Mouse (Mus musculus) intestine, postnatal 0 days (tissue): Measurements from ENCODE around the gene Lman2. TPM values are rescaled to one million over a fixed set of nuclear protein-coding genes. Genes with fewer than 3 reads are reported as not detected.

ENCODE experiments used
- ATAC-seq: fragments of 200-750 bp; cut with Nextera tagmentation; 2 replicates; pipeline ENCODE4 v1.8.0; 2017; ENCODE audit warnings: mild to moderate bottlenecking, moderate TSS enrichment, moderate library complexity
- H3K27ac ChIP-seq: fragments of 300-500 bp; sonication (generic); 2 replicates; pipeline ENCODE4 v1.5.1; 2014; ENCODE audit warnings: mild to moderate bottlenecking, low read depth, low read length, moderate library complexity
- H3K27me3 ChIP-seq: fragments of 300-500 bp; sonication (generic); replicated peaks from 2 replicates; pipeline ENCODE4 v1.6.1; 2014; ENCODE audit warnings: low read length, mixed read lengths; ENCODE audit not compliant: control insufficient read depth, insufficient read depth
- H3K36me3 ChIP-seq: fragments of 300-500 bp; sonication (generic); 2 replicates; pipeline ENCODE4 v1.6.1; 2014; ENCODE audit warnings: mild to moderate bottlenecking, moderate library complexity; ENCODE audit not compliant: control insufficient read depth, insufficient read depth
- H3K4me1 ChIP-seq: fragments of 300-500 bp; sonication (generic); replicated peaks from 2 replicates; pipeline ENCODE4 v1.6.1; 2014; ENCODE audit warnings: antibody characterized with exemption, low read length, mixed read lengths; ENCODE audit not compliant: control insufficient read depth, insufficient read depth
- H3K4me2 ChIP-seq: fragments of 300-500 bp; sonication (generic); replicated peaks from 2 replicates; pipeline ENCODE4 v1.6.1; 2014; ENCODE audit warnings: low read depth, mild to moderate bottlenecking, moderate library complexity
- H3K4me3 ChIP-seq: fragments of 300-500 bp; sonication (generic); 2 replicates; pipeline ENCODE4 v1.5.1; 2014; ENCODE audit warnings: low read depth, low read length
- H3K9ac ChIP-seq: fragments of 300-500 bp; sonication (generic); 2 replicates; pipeline ENCODE4 v1.6.1; 2014; ENCODE audit warnings: mild to moderate bottlenecking, low read depth, low read length
- H3K9me3 ChIP-seq: fragments of 300-500 bp; sonication (generic); 2 replicates; pipeline ENCODE4 v1.6.1; 2016; ENCODE audit warnings: mixed run types; ENCODE audit not compliant: control insufficient read depth
- CTCF ChIP-seq: sonication (generic); IDR thresholded peaks from 2 replicates; pipeline ENCODE4 v1.5.1; 2016; ENCODE audit warnings: low read depth, mild to moderate bottlenecking, control low read depth, antibody characterized with exemption, moderate library complexity
- WGBS: fragments of 180-500 bp; shearing (Covaris S2); extraction: QIAGEN DNeasy Blood & Tissue Kit; methylation state at CpG from one replicate; pipeline ENCODE4 v1.1.7; 2014; 5-methylcytosine and 5-hydroxymethylcytosine counted together
- polyA plus RNA-seq: library from polyadenylated mRNA; unstranded; fragments of >200 nt; fragmentation: Nextera tagmentation; extraction: Ambion mirVana; gene quantifications from 2 replicates; pipeline ENCODE4 v1.2.1, GENCODE M21; 2015

The Lman2 gene
- polyA plus RNA-seq, 1 experiment from 2014 or later = 85.3 TPM

DNA sequence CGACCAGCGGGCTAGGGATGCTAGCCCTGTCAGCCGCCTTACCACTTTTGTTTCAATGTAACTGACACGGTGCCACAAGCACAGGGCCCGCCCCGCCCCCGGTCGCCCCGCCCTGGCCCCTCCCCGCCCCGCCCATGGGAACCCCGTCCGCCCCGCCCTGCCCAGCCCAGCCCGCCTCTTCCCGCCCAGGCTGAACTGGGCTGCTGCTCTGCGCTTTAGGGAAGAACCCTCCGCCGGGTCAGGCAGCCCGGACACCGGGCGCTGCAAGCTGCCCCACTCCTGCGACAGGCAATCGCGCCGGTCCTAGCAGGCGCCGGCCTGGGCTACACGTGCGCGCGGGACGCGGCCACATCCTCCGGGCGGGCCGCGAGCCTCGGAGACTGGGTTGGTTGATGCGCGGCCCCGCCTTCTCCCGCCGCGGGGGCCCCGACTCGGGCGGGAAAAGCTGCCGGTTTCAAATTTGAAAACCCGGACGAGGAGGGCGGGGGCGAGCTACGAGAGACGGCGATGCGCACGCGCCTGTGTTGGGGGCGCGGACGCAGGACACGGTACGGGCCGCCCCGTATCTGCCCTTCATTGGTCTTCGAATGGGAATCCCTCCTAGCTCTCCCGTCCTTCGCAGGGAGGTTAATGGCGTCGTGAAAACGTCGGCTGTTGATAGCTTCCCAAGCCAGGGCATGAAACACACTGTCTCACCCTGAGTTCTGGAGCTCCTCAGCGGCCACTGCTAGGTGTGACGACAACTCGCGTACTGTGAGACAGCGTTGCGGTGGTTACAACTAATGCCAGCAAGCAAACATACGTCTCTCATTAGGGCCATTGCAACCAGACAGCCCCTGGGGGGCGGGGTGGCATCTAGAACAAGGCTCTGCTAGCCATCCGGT, 32.7 kb downstream of the Lman2 start, which contains the start of gene Mxd3:
Mxd3 (minus strand) TSS at position 141 of the 884 bp plus-strand sequence.
- H3K9me3 ChIP-seq = no peaks in the 10 kb centered on the region
- no peaks in the 10 kb centered on the region for H3K27me3 ChIP-seq
- H3K4me1 ChIP-seq = peaks cover 8% of the 10 kb centered on the region
- no peak for TF ChIP-seq CTCF
- ATAC-seq = peak; percentile 79
- H3K27ac ChIP-seq = no peak within 1 kb of the TSS; the same call in 1 of the 2 replicates
- peak within 1 kb of the TSS; percentile 93 for H3K4me2 ChIP-seq
- peak within 1 kb of the TSS; percentile 48 for H3K9ac ChIP-seq
- peaks cover 14% of the 10 kb centered on the region for H3K36me3 ChIP-seq
- peak within 1 kb of the TSS; percentile 68 for H3K4me3 ChIP-seq
- WGBS = under 1% methylated on average over 74 of the region's 82 CpGs

DNA sequence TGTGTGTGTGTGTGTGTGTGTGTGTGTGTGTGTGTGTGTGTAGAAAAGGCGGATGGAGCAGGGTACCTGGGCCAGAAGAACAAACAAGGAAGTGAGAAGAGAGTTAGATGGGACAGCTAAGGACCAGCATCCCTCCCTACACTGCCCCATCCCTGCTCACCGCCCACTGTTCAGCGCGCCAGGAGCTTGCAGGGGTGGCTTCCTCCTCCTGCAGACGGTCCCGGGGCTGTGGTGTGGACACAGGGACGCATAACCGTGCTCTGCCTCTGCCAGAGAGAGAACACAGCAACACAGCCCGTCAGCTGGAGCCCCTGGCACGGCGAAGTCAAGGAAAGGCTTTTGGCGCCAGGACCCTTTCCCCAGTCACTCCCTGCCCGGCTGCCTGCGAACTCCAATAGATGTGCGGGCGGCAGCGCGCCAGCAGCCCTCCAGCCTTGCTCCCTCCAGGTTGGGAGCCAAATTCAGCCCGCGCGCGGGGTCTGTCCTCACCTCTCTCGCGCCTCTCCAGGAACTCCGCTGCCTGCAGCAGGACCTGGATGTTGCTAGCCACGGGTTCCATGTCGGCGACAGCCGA, 33.4 kb downstream of the Lman2 start:
- H3K4me3 ChIP-seq = peak overlapping the region; percentile 68
- peaks cover 8% of the 10 kb centered on the region for H3K4me1 ChIP-seq
- WGBS = 1% methylated on average over 29 of the region's 29 CpGs
- peak overlapping the region; percentile 93 for H3K4me2 ChIP-seq
- TF ChIP-seq CTCF = no peak
- peak overlapping the region; percentile 48 for H3K9ac ChIP-seq
- no peaks in the 10 kb centered on the region for H3K9me3 ChIP-seq
- peaks cover 20% of the 10 kb centered on the region for H3K36me3 ChIP-seq
- H3K27ac ChIP-seq = no peak overlapping the region
- ATAC-seq = no peak
- H3K27me3 ChIP-seq = no peaks in the 10 kb centered on the region

DNA sequence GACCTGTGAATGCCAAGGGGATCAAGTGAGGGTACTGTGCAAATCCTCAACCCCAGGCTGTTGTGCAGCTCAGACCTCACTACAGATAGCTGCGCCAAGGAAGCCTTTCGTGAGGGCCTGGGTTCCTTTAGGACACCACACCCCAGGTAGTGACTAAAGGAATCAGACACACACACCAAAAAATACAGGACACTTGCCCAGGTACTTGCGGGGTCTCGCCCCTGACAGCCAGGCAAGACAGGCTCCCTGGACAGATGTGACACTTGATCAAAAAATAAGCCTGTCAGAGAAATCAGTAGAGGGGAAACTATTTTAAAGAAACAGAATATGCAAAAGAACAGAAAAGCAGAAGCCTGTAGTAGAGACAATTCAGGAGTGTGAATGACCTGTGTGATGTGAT, 33.9 kb downstream of the Lman2 start:
- H3K9me3 ChIP-seq = no peaks in the 10 kb centered on the region
- H3K27me3 ChIP-seq = no peaks in the 10 kb centered on the region
- no peak for TF ChIP-seq CTCF
- no peak overlapping the region for H3K9ac ChIP-seq
- H3K36me3 ChIP-seq = peaks cover 24% of the 10 kb centered on the region
- no peak for ATAC-seq
- H3K4me3 ChIP-seq = peak overlapping the region; percentile 68; the same call in 1 of the 2 replicates
- peak overlapping the region; percentile 93 for H3K4me2 ChIP-seq
- peaks cover 8% of the 10 kb centered on the region for H3K4me1 ChIP-seq
- H3K27ac ChIP-seq = no peak overlapping the region
- 94% methylated on average over 4 of the region's 4 CpGs for WGBS

DNA sequence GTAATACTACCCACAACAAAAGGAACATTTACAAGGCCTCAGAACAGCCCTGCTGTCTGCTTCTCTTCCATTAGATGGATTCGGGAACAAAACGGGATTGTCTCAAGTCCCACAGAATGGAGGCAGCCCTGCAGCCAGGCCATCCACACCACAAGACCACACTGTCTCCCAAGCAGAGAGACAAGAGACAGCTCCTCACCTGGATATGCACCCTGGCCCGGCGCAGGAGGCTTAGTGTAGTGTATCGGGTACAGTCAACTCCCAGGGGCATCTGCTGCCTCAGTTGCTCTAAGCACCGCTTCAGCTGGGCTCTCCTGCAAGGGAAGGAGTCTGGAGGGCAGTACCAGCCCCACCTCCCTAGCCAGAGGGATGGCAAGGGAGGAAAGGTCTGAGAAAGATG, 34.4 kb downstream of the Lman2 start:
- H3K4me2 ChIP-seq = peak overlapping the region; percentile 93
- H3K27ac ChIP-seq = no peak overlapping the region
- peaks cover 29% of the 10 kb centered on the region for H3K36me3 ChIP-seq
- no peak for TF ChIP-seq CTCF
- ATAC-seq = no peak
- H3K4me1 ChIP-seq = peaks cover 8% of the 10 kb centered on the region
- H3K4me3 ChIP-seq = no peak overlapping the region
- no peaks in the 10 kb centered on the region for H3K9me3 ChIP-seq
- WGBS = 87% methylated on average over 6 of the region's 6 CpGs
- no peak overlapping the region for H3K9ac ChIP-seq
- no peaks in the 10 kb centered on the region for H3K27me3 ChIP-seq

- peak; percentile 43 for ATAC-seq
- no peak overlapping the region for H3K9ac ChIP-seq
Observed at GRCm38 (mm10) chr13:55327633-55328032, 35.0 kb downstream of the Lman2 start.

GRCm38 (mm10) chr13:55327169-55327568, 35.4 kb downstream of the Lman2 start:
- Histone ChIP-seq H3K4me1 (peaks cover 8% of the 10 kb centered on the region), H3K9me3 (no peaks in the 10 kb centered on the region), H3K27me3 (no peaks in the 10 kb centered on the region), H3K27ac (no peak overlapping the region), H3K36me3 (peaks cover 29% of the 10 kb centered on the region), H3K4me3 (no peak overlapping the region), H3K9ac (no peak overlapping the region), H3K4me2 (no peak overlapping the region)
- ATAC-seq = no peak
- 52% methylated on average over 4 of the region's 4 CpGs for WGBS
- TF ChIP-seq CTCF = no peak

More at GRCm38 (mm10) chr13:55327633-55328032, 35.0 kb downstream of the Lman2 start:
- Histone ChIP-seq H3K27ac (no peak overlapping the region), H3K9me3 (no peaks in the 10 kb centered on the region), H3K4me3 (no peak overlapping the region), H3K36me3 (peaks cover 29% of the 10 kb centered on the region), H3K4me1 (peaks cover 8% of the 10 kb centered on the region), H3K4me2 (peak overlapping the region; percentile 93; the same call in 1 of the 2 replicates), H3K27me3 (no peaks in the 10 kb centered on the region)
- 41% methylated on average over 7 of the region's 8 CpGs for WGBS
- peak; percentile 95 for TF ChIP-seq CTCF
